Mouse (Mus musculus) heart, postnatal 0 days (tissue): ENCODE data around the gene Tead3. TPM values are rescaled to one million over a fixed set of nuclear protein-coding genes. Genes with fewer than 3 reads are reported as not detected.
A peak's percentile ranks its signal among the peaks of the same experiment; 100 is the strongest.

Experiments
- ATAC-seq: fragments of 200-750 bp; cut with Nextera tagmentation; 2 replicates; pipeline ENCODE4 v1.8.0; 2017; ENCODE audit warnings: low read depth, moderate number of reproducible peaks, moderate library complexity; ENCODE audit not compliant: insufficient read depth
- DNase-seq: peaks from one replicate; pipeline ENCODE4 v3.0.0-alpha.2; 2016; ENCODE audit warnings: low spot score
- H3K27ac ChIP-seq: fragments of 300-500 bp; sonication (generic); 2 replicates; pipeline ENCODE4 v1.5.1; 2014; ENCODE audit warnings: low read depth, mild to moderate bottlenecking
- H3K27me3 ChIP-seq: fragments of 300-500 bp; sonication (generic); 2 replicates; pipeline ENCODE4 v1.6.1; 2014; ENCODE audit warnings: low read length, mixed read lengths; ENCODE audit not compliant: control insufficient read depth, insufficient read depth
- H3K36me3 ChIP-seq: fragments of 300-500 bp; sonication (generic); replicated peaks from 2 replicates; pipeline ENCODE4 v1.6.1; 2014; ENCODE audit warnings: low read length, mixed read lengths; ENCODE audit not compliant: control insufficient read depth, insufficient read depth
- H3K4me1 ChIP-seq: fragments of 300-500 bp; sonication (generic); 2 replicates; pipeline ENCODE4 v1.6.1; 2014; ENCODE audit warnings: antibody characterized with exemption; ENCODE audit not compliant: control insufficient read depth, insufficient read depth
- H3K4me2 ChIP-seq: fragments of 300-500 bp; sonication (generic); 2 replicates; pipeline ENCODE4 v1.6.1; 2014; ENCODE audit warnings: low read depth, mild to moderate bottlenecking, low read length, moderate library complexity
- H3K4me3 ChIP-seq: fragments of 300-500 bp; sonication (generic); 2 replicates; pipeline ENCODE4 v1.5.1; 2014; ENCODE audit warnings: low read depth, low read length
- H3K9ac ChIP-seq: fragments of 300-500 bp; sonication (generic); replicated peaks from 2 replicates; pipeline ENCODE4 v1.6.1; 2014; ENCODE audit warnings: low read depth, low read length, mixed read lengths
- H3K9me3 ChIP-seq: fragments of 300-500 bp; sonication (generic); replicated peaks from 2 replicates; pipeline ENCODE4 v1.6.1; 2016; ENCODE audit warnings: low read length; ENCODE audit not compliant: control insufficient read depth
- CTCF ChIP-seq: IDR thresholded peaks from 2 replicates; pipeline ENCODE4 v1.5.1; 2016; ENCODE audit warnings: antibody characterized with exemption, control low read depth, low read depth
- EP300 ChIP-seq: IDR thresholded peaks from 2 replicates; pipeline ENCODE4 v1.6.1; 2016; ENCODE audit warnings: antibody characterized with exemption, low read depth
- WGBS: fragments of 180-500 bp; shearing (Covaris S2); extraction: QIAGEN DNeasy Blood & Tissue Kit; methylation state at CpG from one replicate; pipeline ENCODE4 v1.1.7; 2014; 5-methylcytosine and 5-hydroxymethylcytosine counted together
- polyA plus RNA-seq: library from polyadenylated mRNA; unstranded; fragments of >200 nt; fragmentation: Nextera tagmentation; extraction: Ambion mirVana; gene quantifications from 2 replicates; pipeline ENCODE4 v1.2.1, GENCODE M21; 2015
- total RNA-seq: library from RNA; depleted of rRNA; stranded (reverse); fragments of >200 nt; gene quantifications from 2 replicates; pipeline ENCODE4 v1.2.3, GENCODE M21; 2014; ENCODE audit warnings: low replicate concordance

The Tead3 gene
- total and polyA plus RNA-seq, 2 experiments from 2014 or later = 3.2 to 13.1 TPM

DNA sequence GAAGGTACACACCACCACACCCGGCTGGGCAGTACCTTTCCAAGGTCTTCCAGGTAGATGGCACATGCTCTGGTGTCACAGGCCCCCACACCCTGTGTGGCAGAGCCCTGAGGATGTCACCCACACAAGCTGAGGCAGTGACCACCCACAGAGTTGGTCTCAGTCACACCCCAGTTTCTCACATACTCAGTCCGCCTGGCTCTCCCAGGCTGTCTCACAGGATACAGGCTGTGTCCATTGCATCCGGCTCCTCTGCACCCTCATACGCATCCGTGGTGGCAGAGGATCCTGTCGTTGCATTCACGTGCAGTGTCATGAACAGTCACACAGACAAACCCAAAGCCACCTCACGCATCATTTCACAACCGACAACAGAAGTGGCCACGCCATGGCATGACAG is 3.3 kb downstream of the Tead3 start:
- ATAC-seq (no peak), DNase-seq (no peak)
- Histone ChIP-seq H3K4me3 (no peak overlapping the region), H3K36me3 (no peaks in the 10 kb centered on the region), H3K9ac (no peak overlapping the region), H3K27me3 (peaks cover 10% of the 10 kb centered on the region), H3K4me2 (no peak overlapping the region), H3K27ac (no peak overlapping the region), H3K9me3 (no peaks in the 10 kb centered on the region), H3K4me1 (peaks cover 49% of the 10 kb centered on the region)
- TF ChIP-seq EP300 (no peak), CTCF (no peak)
- WGBS = 79% methylated on average over 10 of the region's 10 CpGs

DNA sequence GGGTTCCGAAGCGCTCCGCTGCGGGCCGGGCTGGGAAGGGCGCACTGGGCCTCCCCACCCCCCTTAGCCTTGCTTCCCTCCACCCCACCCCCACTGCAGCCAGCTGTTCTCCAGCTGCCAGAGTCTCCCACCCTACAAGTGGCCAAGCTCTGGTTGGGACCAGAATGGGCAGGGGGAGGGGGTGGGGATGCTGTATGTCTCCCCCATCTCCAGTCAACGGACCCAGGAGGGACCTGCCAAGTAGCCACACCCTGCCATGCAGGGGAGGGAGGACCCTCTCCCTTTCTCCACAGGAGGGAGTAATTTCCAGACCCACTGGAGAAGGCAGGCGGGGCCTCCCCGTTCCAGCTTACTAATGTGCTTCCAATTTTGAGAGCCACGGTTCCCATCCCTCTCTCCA is 4.7 kb downstream of the Tead3 start:
- 27% methylated on average over 10 of the region's 10 CpGs for WGBS
- Histone ChIP-seq H3K9ac (0 out of 2 replicates have a peak overlapping the region, but pooled peaks have one; percentile 10), H3K27me3 (no peaks in the 10 kb centered on the region), H3K9me3 (no peaks in the 10 kb centered on the region), H3K36me3 (no peaks in the 10 kb centered on the region), H3K27ac (peak overlapping the region; percentile 60), H3K4me2 (peak overlapping the region; percentile 27), H3K4me1 (peaks cover 49% of the 10 kb centered on the region), H3K4me3 (no peak overlapping the region)
- DNase-seq (no peak), ATAC-seq (no peak)
- TF ChIP-seq CTCF = no peak
- TF ChIP-seq EP300 = no peak

DNA sequence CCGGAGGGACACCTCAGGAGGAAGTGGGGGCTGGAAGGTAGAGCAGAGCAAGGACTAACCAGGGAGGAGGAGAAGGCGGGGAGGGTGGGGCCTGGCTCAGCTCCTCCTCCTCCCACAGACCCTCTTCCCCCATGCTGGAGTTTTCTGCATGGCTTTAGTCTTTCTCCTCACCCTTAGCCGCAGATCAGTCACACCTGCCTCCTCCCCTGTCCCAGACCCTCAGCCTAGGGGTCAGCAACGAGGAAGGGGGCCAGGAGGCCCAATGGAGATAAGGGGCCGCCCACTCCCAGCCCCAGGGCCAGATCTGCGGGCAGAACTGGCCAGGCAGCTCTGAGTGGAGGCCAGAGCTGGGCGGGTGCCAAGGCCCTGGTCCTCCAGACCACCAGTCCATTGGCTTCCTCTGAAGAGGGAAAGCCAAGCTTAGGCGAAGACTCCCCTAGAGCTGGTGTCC is 5.3 kb downstream of the Tead3 start:
- DNase-seq = no peak
- no peak overlapping the region for H3K4me3 ChIP-seq
- WGBS = 7% methylated on average over 7 of the region's 8 CpGs
- H3K27me3 ChIP-seq = no peaks in the 10 kb centered on the region
- H3K4me2 ChIP-seq = peak overlapping the region; percentile 27
- H3K4me1 ChIP-seq = peaks cover 55% of the 10 kb centered on the region
- no peaks in the 10 kb centered on the region for H3K36me3 ChIP-seq
- H3K9me3 ChIP-seq = no peaks in the 10 kb centered on the region
- TF ChIP-seq EP300 = no peak
- TF ChIP-seq CTCF = no peak
- H3K27ac ChIP-seq = peak overlapping the region; percentile 60
- H3K9ac ChIP-seq = 0 out of 2 replicates have a peak overlapping the region, but pooled peaks have one; percentile 10
- no peak for ATAC-seq

DNA sequence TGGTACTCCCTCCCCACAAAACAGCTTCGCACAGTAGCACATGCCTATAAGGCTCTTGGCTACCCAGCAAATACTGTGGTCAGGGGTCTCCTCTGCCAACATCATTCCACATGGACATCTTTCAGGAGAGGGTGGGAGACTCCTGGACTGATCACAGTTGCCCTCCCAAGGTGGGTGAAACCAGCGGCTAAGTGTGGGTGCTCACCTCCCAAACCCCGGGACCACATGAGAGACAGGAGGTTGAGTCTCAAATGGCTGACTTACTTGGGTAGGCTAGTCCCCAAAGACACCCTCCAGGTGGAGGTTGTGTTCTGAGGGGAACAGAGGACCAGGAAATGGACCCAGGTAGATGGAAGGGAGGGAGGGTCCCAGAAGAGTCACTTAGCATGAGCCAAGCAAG is 5.9 kb downstream of the Tead3 start:
- peaks cover 57% of the 10 kb centered on the region for H3K4me1 ChIP-seq
- peak overlapping the region; percentile 60 for H3K27ac ChIP-seq
- no peak overlapping the region for H3K4me2 ChIP-seq
- H3K9ac ChIP-seq = peak overlapping the region; percentile 16; the same call in 1 of the 2 replicates
- H3K9me3 ChIP-seq = no peaks in the 10 kb centered on the region
- H3K36me3 ChIP-seq = no peaks in the 10 kb centered on the region
- ATAC-seq = no peak
- DNase-seq = no peak
- 53% methylated on average over 3 of the region's 3 CpGs for WGBS
- TF ChIP-seq EP300 (no peak), CTCF (no peak)
- H3K27me3 ChIP-seq = no peaks in the 10 kb centered on the region
- no peak overlapping the region for H3K4me3 ChIP-seq

DNA sequence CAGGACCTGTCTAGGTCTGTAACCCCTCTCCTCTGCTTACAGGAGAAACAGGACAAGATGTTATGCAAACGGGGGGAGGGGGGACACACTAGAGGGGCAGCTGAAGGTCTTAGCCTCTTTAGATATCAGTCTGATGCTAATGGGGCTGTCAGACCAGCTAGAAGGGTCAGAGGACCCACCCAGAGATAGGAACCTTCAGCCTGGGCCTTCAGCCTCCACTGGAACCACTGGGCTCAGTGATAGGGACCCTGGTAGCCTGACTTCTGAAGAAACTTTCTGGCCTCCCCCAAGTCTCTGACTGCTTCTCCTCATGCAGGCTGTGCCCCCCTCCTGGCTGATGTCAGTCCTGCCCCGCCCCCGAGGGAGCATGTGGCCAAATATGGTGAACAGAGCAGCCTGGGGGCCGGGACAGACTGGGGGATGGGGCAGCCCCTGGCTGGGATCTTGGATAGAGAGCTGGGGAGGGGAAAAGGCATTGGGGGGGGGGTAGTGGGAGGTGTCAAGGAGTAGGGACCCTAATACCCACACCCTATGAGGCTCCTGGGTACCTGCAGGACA is 6.5 kb downstream of the Tead3 start:
- Histone ChIP-seq H3K4me3 (no peak overlapping the region), H3K27me3 (no peaks in the 10 kb centered on the region), H3K4me2 (no peak overlapping the region), H3K36me3 (no peaks in the 10 kb centered on the region), H3K9me3 (no peaks in the 10 kb centered on the region), H3K27ac (peak overlapping the region; percentile 60), H3K9ac (peak overlapping the region; percentile 35; the same call in 1 of the 2 replicates), H3K4me1 (peaks cover 53% of the 10 kb centered on the region)
- ATAC-seq (no peak), DNase-seq (no peak)
- WGBS = 16% methylated on average over 4 of the region's 4 CpGs
- TF ChIP-seq CTCF = no peak

DNA sequence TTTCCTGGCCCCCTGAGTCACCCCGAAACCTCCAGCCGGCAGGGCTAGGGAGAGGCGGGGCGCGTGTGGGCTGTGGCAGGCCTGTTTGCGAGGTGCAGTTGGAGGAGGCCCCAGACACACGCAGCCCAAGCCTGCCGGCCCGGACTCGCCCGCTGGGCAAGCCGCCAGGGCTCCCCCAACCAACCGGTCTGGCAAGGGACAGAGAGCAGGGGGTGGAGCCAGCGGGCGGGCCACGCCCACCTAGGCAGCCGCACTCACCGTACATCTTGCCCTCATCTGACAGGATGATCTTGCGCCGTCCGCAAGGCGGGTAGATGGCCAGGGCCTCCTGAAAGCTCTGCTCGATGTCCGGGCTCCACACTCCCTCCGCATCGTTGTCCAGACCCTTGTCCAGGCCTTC is 9.5 kb downstream of the Tead3 start:
- peaks cover 6% of the 10 kb centered on the region; the same call in 1 of the 2 replicates for H3K36me3 ChIP-seq
- no peak for TF ChIP-seq EP300
- TF ChIP-seq CTCF = no peak
- peak overlapping the region; percentile 88 for H3K27ac ChIP-seq
- H3K27me3 ChIP-seq = no peaks in the 10 kb centered on the region
- H3K4me1 ChIP-seq = peaks cover 38% of the 10 kb centered on the region
- DNase-seq = peak; percentile 83
- peak overlapping the region; percentile 61 for H3K9ac ChIP-seq
- H3K4me2 ChIP-seq = peak overlapping the region; percentile 57
- H3K4me3 ChIP-seq = peak overlapping the region; percentile 19
- H3K9me3 ChIP-seq = no peaks in the 10 kb centered on the region
- ATAC-seq = peak; percentile 87
- 3% methylated on average over 26 of the region's 26 CpGs for WGBS
